Comparison of ENCODE assay signal across 22 mouse cellular contexts in genomic region chr19:11065202-11065875, GRCm38 (mm10). TPM values are rescaled to one million over a fixed set of nuclear protein-coding genes. Genes with fewer than 3 reads are reported as not detected.
DNase-seq lines count a peak whose midpoint lies in the region; ATAC-seq lines count a peak whose summit lies in the region.
"Had no signal": no experiment of that assay in that cellular context is flagged by ENCODE, and none has a peak within 500 bp of the region (broad histone marks: within the 10 kb centered on the region; RNA-seq: fewer than 3 reads in every experiment).

No protein-coding gene starts in this region.

- peak; percentile 78 for ATAC-seq in inflammation-experienced regulatory T-cells, adult 6 months
- ATAC-seq: forebrain, embryonic 14.5 days; hindbrain, embryonic 16.5 days; midbrain, embryonic 15.5 days; Patski had no signal

- peak; percentile 67 to 73 for DNase-seq in spleen, postnatal 36 days (ENCODE audit: low spot score in 2 of 2)
- DNase-seq in spleen, postnatal 4 days (ENCODE audit: low spot score in 2 of 2), result no peak
- DNase-seq in MEL-GATA-1-ER (ENCODE audit: extremely low read depth, low read depth) (peak; percentile 70), MN1 (ENCODE audit: low spot score) (no peak)
- no peak for DNase-seq in ovary, adult 18-20 months (ENCODE audit: low spot score)
- no peak for DNase-seq in embryo, embryonic 10 days (ENCODE audit: low spot score)
- DNase-seq: adrenal gland, postnatal 14 days; cerebellum, postnatal 25 days; gastrocnemius, postnatal 25 days; right cerebral cortex, postnatal 25 days had no signal

RNA-seq across cellular contexts. Expression of gene Ms4a8a, which starts 15.6 kb away (rescaled TPM):
- under 1 TPM in 1 of 3 experiments, not detected in 2; 0.54 TPM for polyA plus RNA-seq in inflammation-experienced regulatory T-cells, adult 6 months (2017; shearing (Covaris generic))
- polyA plus RNA-seq: embryonic facial prominence, embryonic 15.5 days; forebrain, embryonic 14.5 days; hindbrain, embryonic 16.5 days; kidney, postnatal 0 days; limb, embryonic 10.5 days; lung, embryonic 16.5 days; midbrain, embryonic 15.5 days; neural tube, embryonic 15.5 days; Patski had no signal

RNA-seq across cellular contexts. Expression of gene Ms4a18, which starts 47.5 kb away (rescaled TPM):
- polyA plus RNA-seq in inflammation-experienced regulatory T-cells, adult 6 months (2017; shearing (Covaris generic)), result not detected
- polyA plus RNA-seq: embryonic facial prominence, embryonic 15.5 days; forebrain, embryonic 14.5 days; heart, embryonic 15.5 days; hindbrain, embryonic 16.5 days; kidney, postnatal 0 days; limb, embryonic 10.5 days; lung, embryonic 16.5 days; midbrain, embryonic 15.5 days; neural tube, embryonic 15.5 days; Patski; stomach, postnatal 0 days had no signal

Comparison
In these comparisons a context has a peak if more than half of its experiments do, and no peak if none do; other contexts are left out.
1. DNase-seq: peak in spleen, postnatal 36 days (2 of 2) and MEL-GATA-1-ER (single experiment); none in spleen, postnatal 4 days (0 of 2), ovary, adult 18-20 months (single experiment), embryo, embryonic 10 days (single experiment) and MN1 (single experiment).